Mouse (Mus musculus): ENCODE measurements around the gene Tex30. TPM values are rescaled to one million over a fixed set of nuclear protein-coding genes. Genes with fewer than 3 reads are reported as not detected.

Tex30 gene
- 12.9 and 13.3 TPM in 2 replicates for total RNA-seq (2021)
- long read RNA-seq, experiment 1, transcript Tex30-211 (6 exons, 960 nt), result major isoform, 6 of 9 reads
- long read RNA-seq, experiment 1, partial matches to known transcripts, result 0 of 9 reads
- long read RNA-seq, experiment 1, other reads (novel, unspliced or antisense), result 1 of 9 reads
- long read RNA-seq, experiment 2, partial matches to known transcripts, result 0 of 7 reads
- long read RNA-seq, experiment 2, other reads (novel, unspliced or antisense), result 2 of 7 reads

DNA sequence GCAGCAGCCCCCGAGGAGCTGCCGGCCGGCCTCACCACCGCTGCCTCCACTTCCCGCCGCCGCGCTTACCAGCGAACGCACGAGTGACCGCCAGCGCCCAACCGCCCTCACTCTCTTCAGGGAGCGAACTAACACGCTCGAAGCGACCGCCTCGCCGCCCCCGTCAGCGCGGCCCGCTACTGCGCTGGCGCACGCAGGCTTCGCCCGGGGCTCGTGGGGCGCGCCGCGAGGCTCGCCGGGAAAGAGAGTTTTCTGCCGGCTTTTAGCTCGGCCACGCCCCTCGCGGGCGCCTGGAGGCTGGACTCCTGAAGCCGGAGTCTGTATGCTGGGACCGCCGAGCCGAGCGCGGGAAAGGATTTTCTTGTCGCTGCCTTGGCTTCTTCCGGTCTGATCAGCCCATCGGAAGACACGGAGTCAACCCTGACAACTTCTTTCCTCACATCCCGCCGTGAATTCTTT is at the start of gene Tex30:
Tex30 (minus strand) TSS at position 183 of the 459 bp plus-strand sequence.
- peak; percentile 96 for DNase-seq

GRCm38 (mm10) chr1:44148706-44149105 is 46.5 kb upstream of the Tex30 start:
- no peak for DNase-seq

- DNase-seq, result peak; percentile 91
Measured at GRCm38 (mm10) chr1:44147563-44148381, 45.5 kb upstream of the Tex30 start, which contains the start of gene Ercc5. Gene Ercc5 (plus strand): TSS chr1:44147744.

DNA sequence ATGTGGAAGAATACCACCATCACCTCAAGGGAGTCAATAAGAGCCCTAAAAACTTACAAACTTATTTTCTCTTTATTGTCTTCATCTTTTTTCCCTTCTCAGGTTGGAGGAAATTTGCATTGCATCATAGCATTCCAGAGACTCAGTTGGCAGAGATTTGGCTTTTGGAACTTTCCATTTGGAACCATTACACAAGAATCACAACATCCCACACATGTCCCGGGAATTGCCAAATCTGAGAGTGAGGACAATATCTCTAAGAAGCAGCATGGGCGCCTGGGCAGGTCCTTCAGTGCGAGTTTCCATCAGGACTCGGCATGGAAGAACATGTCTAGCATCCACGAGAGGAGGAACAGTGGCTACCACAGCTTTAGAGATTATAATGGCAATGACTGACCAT is 40.5 kb upstream of the Tex30 start:
- DNase-seq, result no peak

GRCm38 (mm10) chr1:44140232-44140631 is 38.0 kb upstream of the Tex30 start:
- DNase-seq, result no peak

DNA sequence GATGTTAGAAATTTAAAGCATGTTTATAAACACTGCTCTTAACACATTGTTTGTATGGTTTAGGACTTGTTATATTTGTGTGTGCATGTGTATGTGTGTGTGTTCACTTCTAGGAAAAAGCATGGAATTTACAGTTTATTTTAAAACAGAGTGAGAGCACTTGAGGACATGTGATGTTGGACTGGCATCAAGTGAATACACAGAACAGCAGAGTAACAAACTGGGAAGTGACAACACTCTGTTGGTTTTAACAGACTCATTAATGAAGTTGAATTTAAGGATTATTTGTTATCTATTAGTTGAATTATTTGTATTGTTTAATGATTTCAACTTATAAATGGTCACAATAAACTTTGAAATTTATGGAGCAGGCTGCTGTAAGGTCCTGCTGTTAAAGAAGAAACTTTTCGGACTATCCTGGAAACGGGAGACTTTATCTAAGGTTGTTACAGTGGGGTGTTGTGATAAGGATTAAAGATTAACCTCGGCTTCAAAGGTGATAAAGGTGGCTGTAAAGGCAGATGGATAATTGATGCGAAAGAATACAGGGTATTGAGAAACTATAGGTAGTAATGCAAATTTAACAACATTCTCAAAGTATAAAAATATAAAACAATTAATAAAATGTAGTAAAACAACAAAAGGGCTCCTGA is 27.8 kb upstream of the Tex30 start:
- DNase-seq, result no peak

- no peak for DNase-seq
Measured at GRCm38 (mm10) chr1:44125590-44125989, 23.3 kb upstream of the Tex30 start.

GRCm38 (mm10) chr1:44122256-44122655 is 20.0 kb upstream of the Tex30 start:
- no peak for DNase-seq

DNA sequence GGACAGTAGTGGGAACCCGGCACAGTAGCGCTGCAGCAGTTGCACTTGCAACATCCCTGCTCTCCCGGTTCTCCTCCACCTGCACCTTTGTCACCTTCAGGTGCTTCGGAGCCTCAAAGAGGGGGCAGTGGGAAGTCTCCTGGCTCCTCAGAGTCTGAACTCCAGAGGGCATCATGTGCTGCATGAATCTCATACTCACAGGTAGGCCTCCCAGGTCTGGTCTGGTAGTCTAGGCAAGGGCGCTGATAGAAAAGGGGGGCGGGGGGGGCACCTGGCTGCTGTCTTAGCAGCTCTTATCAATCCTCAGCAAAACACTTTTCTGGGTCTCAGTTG is 17.8 kb upstream of the Tex30 start:
- no peak for DNase-seq

GRCm38 (mm10) chr1:44119201-44120073 is 17.2 kb upstream of the Tex30 start:
- DNase-seq, result peak; percentile 92

GRCm38 (mm10) chr1:44118239-44119054 is 16.2 kb upstream of the Tex30 start, which contains the start of the genes Kdelc1 and Bivm:
Gene Kdelc1 (minus strand): TSS chr1:44118808.
Gene Bivm (plus strand): TSS chr1:44118957.
- peak; percentile 92 for DNase-seq

DNA sequence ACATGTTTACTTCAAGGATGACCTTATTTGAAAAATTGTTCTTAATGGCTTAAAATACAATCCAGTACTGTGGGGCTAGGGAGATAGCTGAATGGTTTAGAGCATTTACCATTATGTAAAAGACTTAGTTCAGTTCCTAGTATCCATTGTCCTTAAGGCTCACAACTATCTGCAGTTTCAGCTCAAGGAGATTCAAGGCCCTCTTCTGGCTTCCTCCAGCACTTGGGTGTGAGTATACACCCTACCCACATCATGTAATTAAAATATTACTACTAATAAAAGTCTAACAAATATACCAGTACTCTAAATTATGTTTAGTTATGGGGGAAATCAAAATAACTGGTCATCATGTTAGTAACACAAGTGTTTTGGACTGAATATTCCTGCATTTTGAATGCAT is 15.3 kb upstream of the Tex30 start:
- no peak for DNase-seq

GRCm38 (mm10) chr1:44102939-44103338 is 698 bp upstream of the Tex30 start:
- no peak for DNase-seq

GRCm38 (mm10) chr1:44101448-44102225 is 604 bp downstream of the Tex30 start:
- peak; percentile 37 for DNase-seq

- DNase-seq, result peak; percentile 74
Measured at GRCm38 (mm10) chr1:44064625-44065024, 37.6 kb downstream of the Tex30 start.

- DNase-seq, result no peak
Measured at GRCm38 (mm10) chr1:44063439-44063838, 38.8 kb downstream of the Tex30 start.

- DNase-seq, result no peak
Measured at GRCm38 (mm10) chr1:44061836-44062235, 40.4 kb downstream of the Tex30 start, which contains the start of gene Gm8251. Gene Gm8251 (minus strand): TSS chr1:44061936.

GRCm38 (mm10) chr1:44057805-44058204 is 44.4 kb downstream of the Tex30 start:
- no peak for DNase-seq

DNA sequence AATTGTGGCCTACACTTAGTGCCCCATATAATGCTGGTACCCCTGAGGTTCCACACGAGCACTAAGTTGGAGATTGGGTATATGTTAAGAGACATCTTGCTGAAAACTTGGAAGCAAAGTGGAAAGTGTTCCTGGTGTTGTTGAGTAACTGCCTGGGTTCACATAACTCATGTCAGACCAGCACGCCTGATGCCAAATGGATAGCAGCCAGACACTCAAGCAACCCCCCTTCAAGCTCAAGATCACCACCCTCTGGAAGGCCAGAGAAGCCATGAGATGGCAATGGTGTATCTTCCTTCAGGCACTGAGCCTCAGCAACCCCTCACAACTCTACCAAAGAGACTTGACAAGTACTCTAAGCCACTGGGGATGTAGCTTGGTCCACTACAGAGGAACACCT is 55.7 kb downstream of the Tex30 start:
- peak; percentile 82 for DNase-seq

- DNase-seq, result peak; percentile 36
Measured at GRCm38 (mm10) chr1:44045689-44046088, 56.6 kb downstream of the Tex30 start.
